Mouse (Mus musculus) hindbrain, embryonic 11.5 days (tissue): ENCODE measurements around the gene Tpr. TPM values are rescaled to one million over a fixed set of nuclear protein-coding genes. Genes with fewer than 3 reads are reported as not detected.

Experiments used
- polyA plus RNA-seq: library from polyadenylated mRNA; unstranded; fragments of >200 nt; fragmentation: Nextera tagmentation; extraction: Ambion mirVana; gene quantifications from 2 replicates; pipeline ENCODE4 v1.2.1, GENCODE M21; 2014

Gene Tpr
- polyA plus RNA-seq, 1 experiment from 2014 or later = 199 TPM

Other genes with a start within 250 kb of the Tpr start
- not detected in 2 replicates for gene Pdc, start 73.4 kb upstream of the Tpr start, polyA plus RNA-seq
- 37.2 and 45.9 TPM in 2 replicates for gene Odr4, start 242 bp downstream of the Tpr start, polyA plus RNA-seq
- 0.54 and 0.71 TPM in 2 replicates for gene Prg4, start 73.3 kb downstream of the Tpr start, polyA plus RNA-seq